Mouse (Mus musculus) retina, postnatal 7 days (tissue): Measurements from ENCODE around the gene Rab3a.
A peak's percentile ranks its signal among the peaks of the same experiment; 100 is the strongest.

Experiments used
- DNase-seq: peaks from one replicate; pipeline ENCODE4 v3.0.0-alpha.2; 2012; ENCODE audit warnings: low read depth, low spot score

The Rab3a gene

DNA sequence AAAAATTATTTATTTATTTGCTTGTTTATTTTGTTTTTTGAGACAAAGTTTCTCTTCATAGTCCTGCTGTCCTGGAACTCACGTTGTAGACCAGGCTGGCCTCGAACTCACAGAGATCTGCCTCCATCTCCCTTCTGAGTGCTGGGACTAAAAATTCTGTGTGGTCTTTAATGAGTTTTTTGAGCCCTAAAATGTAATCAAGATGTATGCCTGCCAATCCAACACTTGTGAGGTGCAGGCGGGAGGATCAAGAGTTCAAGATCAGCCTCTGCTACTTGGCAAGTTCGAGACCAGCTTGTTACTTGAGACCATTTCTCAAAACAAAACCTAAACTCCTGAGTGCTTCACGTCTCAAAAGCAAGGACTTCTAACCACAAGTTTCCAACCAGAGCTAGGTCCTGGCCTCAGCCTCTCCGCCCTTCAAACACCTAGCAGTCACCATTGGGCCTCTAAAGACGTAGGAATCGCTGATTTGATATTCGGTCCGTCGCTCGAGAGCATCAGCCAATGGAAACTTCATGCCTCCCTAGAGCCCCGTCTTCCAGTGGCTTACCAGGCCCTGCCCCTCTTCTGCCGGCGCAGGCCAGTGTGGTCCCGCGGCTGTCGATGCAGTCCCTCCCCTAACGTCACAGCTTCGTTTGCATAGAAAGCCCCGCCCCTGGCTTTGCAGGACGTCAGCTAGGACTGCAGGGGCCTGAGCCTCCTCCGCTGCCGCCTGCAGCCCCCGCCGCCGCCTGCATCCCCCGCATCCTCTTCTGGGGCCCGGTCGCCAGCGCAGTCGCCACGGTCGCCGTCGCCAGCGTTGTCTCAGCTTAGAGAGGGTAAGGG, at the start of gene Rab3a:
TSS of gene Rab3a (plus strand) at position 637 of the 828 bp plus-strand sequence.
- peak; percentile 94 for DNase-seq

- no peak for DNase-seq
Observed at GRCm38 (mm10) chr8:70708281-70708680, 46.2 kb upstream of the Rab3a start.

- DNase-seq: no peak
Observed at GRCm38 (mm10) chr8:70709794-70710193, 44.7 kb upstream of the Rab3a start.

DNA sequence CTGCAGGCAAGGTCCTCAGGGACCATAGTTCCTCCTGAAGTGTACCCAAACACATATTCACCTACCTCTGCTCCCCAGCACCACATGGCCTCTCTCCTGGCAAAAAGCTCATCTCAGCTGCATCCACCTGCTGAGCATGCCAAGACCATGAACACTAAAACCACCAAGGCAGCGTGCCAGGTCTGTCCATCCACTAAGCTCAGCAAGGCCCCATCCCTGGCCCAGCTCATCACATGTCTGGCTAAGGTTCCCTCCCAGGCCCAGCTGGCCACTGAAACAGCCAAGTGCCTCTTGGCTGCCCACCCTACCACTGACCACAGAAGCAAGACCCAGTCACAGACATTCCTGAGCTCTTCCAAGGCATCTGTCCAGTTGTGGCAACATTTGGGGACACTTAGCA, 44.2 kb upstream of the Rab3a start:
- DNase-seq: no peak

GRCm38 (mm10) chr8:70711041-70711440, 43.4 kb upstream of the Rab3a start:
- no peak for DNase-seq

DNA sequence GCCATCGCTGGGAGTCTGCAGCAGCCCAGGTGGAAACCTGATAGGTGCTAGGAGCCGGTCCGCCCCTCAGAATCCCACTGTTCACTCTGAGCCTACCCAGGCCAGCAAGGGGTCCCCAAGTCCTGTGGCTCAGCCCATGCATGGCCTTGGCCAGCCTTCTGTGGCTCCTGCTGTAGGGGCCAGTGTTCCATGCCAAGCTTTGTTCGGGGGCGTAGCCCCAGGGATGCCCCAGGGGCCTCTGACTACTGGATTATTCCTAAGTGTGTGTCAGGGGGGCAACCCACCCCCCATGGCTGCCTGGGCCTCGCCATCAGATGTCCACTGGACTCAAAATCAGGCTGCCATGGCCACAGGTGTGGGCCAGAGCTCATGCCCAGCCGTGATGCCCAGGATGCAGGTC, 40.5 kb upstream of the Rab3a start:
- no peak for DNase-seq

GRCm38 (mm10) chr8:70715086-70715485, 39.4 kb upstream of the Rab3a start:
- no peak for DNase-seq

- DNase-seq: no peak
Observed at GRCm38 (mm10) chr8:70716521-70717400, 37.7 kb upstream of the Rab3a start.

DNA sequence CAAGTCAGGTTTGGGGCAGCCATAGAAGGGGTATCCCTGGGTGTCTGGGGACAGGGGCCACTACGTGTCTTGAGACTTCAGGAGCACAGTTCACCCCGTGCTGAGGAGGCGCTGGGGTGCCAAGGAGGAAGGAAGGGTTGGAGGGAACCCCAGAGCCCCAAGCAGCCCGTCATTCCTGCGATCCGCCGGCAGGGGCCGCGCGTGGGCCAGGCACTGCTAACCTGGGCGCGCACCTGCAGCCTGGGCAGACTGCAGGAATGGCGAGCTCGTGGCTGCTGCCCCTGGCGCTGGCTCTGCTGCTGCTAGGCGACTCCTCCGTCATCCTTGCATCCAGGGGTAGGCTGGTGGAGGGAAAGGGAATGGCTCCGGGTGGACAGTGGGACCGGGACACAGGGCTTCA, 36.2 kb upstream of the Rab3a start, which contains the start of gene Gm3336:
TSS of gene Gm3336 (plus strand) at position 247 of the 400 bp plus-strand sequence.
- DNase-seq: no peak

GRCm38 (mm10) chr8:70719796-70720270, 34.6 kb upstream of the Rab3a start:
- DNase-seq: no peak

DNA sequence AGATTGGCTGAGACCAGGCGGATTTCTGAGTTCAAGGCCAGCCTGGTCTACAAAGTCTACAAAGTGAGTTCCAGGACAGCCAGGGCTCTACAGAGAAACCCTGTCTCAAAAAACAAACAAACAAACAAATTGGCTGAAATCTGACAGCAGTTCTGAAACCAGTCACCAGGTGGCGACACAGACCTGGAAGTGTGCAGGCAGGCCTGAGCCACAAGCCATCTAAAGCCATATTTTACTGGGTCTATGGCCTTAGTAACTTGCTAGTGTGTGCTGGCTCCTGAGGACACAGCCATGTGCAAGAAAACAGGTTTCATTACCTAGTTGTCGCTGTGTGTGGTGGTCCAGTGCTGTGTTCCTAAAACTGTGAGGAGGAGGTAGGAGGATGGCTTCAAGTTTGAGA, 33.7 kb upstream of the Rab3a start:
- peak; percentile 73 for DNase-seq

DNA sequence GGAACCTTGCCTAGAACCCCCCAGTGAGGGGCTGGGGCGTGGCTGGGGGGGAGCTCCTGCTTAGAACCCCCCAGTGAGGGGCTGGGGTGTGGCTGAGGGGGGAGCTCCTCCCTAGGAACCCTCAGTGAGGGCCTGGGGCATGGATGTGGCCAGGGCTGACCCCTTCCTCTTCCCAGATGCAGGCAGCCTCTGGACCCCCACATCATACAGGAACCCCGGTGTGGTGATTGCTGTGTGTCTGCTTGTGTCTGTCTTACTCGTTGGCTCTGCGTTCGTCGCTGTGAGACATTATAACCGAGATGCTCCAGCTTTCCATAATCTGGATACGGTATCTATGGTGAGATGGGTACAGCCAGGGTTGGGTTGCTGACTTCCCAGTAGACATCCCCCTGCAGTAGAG, 32.9 kb upstream of the Rab3a start:
- DNase-seq: no peak

DNA sequence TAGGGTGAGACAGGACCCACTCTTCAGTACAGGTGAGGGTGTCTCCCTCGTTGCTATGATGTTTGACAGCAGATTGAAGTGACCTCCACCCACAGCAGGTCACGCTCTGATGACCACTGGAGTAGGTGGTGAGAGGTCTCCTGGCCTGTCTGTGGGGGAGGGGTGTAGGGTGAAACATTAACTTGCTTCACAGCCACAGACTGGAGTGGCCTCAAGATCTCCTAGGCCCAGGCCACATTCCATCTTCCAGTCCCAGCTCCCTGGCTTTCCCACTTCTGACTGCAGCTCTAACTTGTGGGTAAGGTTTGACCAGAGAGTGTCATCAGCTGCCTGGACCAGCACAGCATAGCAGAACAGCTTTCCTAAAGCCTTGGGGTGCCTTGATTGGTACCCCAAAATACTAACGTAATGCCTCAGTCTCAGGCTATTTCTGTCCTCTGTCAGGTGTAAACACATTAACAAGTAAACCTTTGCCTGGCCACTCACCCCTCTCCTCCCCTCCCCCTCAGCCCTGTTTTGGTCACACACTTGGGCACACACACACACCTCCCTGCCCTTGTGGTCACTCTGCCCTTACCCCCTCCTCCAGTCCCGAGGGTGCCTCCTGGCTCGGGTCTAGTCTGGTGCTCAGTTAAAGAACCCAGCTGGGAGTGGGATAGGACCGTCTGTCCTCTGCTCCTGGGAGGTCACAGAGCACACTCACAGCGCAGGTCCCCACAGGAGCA, 30.8 kb upstream of the Rab3a start, which contains the start of gene Pde4c:
TSS of gene Pde4c (plus strand) at position 235 of the 725 bp plus-strand sequence.
- DNase-seq: no peak

DNA sequence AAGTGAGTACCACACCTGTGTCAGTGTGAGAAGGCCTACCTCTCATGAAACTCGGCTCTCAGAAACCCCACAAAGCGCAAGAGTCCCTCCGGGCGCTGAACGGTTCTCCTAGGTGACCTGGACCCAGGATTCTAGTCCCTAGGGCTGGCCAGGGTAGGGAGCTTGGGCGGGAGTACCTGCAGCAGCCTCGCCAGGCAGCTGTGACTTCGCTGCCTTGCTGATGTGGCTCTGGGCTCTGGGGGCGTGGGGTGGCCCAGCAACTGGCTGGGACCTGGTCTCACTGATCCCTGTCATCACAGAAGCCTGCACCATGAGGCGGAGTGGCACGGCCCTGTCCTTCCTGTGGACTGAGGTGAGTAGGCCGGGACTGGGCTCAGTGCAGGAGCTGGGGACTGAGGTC, 30.3 kb upstream of the Rab3a start:
- no peak for DNase-seq

DNA sequence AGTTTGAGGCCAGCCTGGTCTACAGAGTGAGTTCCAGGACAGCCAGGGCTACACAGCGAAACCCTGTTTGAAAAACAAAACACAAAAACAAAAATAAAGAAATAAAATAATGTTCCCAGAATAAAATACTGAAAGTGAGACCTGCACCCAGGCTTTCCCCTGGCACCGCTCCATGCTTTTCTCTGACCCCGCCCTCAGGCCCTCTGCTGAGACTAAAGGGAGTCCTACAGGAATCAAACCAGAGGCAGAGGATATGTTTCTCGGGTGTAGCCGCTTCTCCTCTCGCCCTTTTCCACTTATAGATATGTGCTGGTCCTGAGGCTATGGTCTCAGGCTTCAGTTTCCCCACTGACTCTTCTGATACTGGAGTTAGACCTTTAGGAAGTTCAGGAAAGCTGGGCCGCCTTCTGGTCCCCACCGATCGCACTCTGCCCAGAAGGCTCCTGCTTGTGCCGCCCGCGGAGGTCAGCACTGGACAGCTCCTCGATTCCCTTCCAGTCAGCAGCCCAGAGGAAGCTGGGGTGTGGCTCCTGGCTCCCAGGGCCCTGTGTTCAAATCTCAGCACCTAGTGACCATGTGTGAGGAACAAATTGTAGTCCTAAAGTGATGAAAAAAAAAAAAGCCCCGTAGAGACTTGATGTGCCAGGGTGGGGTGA, 28.6 kb upstream of the Rab3a start:
- no peak for DNase-seq

- no peak for DNase-seq
Observed at GRCm38 (mm10) chr8:70726721-70727120, 27.8 kb upstream of the Rab3a start.

DNA sequence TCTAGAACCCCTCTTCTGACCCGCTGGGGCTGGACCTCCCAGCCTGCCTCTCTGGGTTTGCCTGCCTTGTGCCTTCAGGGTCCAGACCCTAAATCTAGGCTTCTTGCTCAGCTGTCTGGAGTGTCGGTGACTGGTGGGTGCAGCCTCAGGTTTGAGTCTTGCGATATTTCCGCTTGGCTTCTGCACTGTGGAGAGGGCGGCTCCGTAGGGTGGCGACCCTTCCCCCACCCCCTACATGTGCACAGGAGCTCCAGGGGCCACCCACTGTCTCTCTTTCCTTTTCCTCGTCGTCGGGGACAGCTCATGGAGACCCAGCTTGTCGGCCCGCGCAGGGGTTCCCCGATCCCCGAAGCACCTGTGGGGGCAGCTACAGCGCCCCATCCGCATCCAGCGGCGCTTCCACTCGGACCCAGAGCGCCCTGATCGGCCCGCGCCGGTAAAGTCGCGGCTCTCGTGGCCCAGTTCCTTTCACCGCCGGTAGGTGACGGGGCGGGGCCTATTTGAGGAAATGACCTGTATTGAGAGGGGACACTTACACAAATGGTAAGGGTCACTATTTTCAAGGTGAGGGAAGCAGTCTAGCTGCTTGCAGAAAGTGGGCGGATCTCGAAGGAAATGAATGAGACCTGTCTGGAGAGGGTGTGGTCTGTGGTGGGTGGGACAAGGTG, 24.5 kb upstream of the Rab3a start:
- no peak for DNase-seq

DNA sequence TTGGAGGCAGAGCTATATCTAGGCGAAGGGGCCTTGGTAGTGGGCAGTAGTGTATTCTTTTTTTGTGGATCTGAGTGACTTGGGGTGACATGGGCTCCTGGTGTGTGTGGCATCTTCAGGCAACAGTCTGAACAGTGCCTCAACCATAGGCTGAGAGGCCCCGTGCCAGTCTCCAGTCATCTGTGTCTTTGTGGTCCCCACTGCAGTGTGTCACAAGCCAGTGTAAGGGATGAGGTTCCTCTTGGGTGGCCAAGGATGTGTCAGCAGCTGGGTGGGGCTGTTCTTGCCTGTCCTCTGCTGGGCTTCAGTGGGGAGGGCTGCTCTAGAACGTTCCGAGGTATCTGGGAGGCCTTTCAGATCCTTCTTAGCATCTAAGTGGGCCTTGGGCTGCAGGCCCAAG, 23.5 kb upstream of the Rab3a start:
- no peak for DNase-seq

GRCm38 (mm10) chr8:70737705-70738104, 16.8 kb upstream of the Rab3a start:
- DNase-seq: no peak

GRCm38 (mm10) chr8:70738211-70738610, 16.3 kb upstream of the Rab3a start:
- DNase-seq: no peak

DNA sequence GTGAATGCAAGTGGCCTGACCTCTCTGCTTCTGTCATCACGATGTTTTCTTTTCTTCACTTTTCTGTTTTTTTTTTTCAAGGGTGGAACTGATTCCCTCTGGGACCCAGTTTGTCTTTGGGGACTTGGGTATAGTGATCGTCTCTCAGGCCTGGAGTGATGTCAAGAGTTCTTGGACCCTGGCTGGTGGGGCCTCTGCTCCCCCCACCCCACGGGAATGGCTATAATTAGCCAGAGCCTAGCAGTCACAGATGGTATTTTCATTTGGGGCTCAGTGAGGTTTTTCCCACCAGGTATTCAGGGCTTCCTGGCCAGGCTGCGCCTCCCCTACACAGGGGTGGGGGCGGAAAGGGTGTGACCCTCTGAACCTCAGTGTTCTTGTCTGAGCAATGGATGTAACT, 12.8 kb upstream of the Rab3a start:
- no peak for DNase-seq
